ENCODE assay signal across 18 mouse cellular contexts in genomic region chr8:117718152-117718860, GRCm38 (mm10). TPM values are rescaled to one million over a fixed set of nuclear protein-coding genes. Genes with fewer than 3 reads are reported as not detected.
DNase-seq lines count a peak whose midpoint lies in the region; ATAC-seq and TF ChIP-seq lines count a peak whose summit lies in the region.
"Had no signal": no experiment of that assay in that cellular context is flagged by ENCODE, and none has a peak within 500 bp of the region (broad histone marks: within the 10 kb centered on the region; RNA-seq: fewer than 3 reads in every experiment).

No protein-coding gene starts in this region.

- intact Hi-C loops in left cerebral cortex, postnatal 25 days (cut with DNase I), result no loop called here
- intact Hi-C loops in left cerebral cortex, postnatal 10 days (cut with DNase I), result no loop called here

- no peak overlapping the region for H3K27ac ChIP-seq in midbrain, embryonic 11.5 days (ENCODE audit: low read depth, low read length)
- H3K27ac ChIP-seq in midbrain, embryonic 10.5 days (replicated peaks), result no peak overlapping the region
- H3K27ac ChIP-seq in liver, embryonic 15.5 days (replicated peaks), result peak overlapping the region; percentile 57
- H3K27ac ChIP-seq in cerebellum, adult 2 months (ENCODE audit: insufficient read depth, low read length), result no peak overlapping the region
- H3K27ac ChIP-seq: hindbrain, embryonic 14.5 days had no signal

- no peaks in the 10 kb centered on the region for H3K9me3 ChIP-seq in midbrain, embryonic 11.5 days (ENCODE audit: control insufficient read depth, low read length)
- H3K9me3 ChIP-seq in midbrain, embryonic 10.5 days (replicated peaks), result no peaks in the 10 kb centered on the region; the same call in 1 of the 2 replicates
- H3K9me3 ChIP-seq in liver, embryonic 15.5 days (replicated peaks), result no peaks in the 10 kb centered on the region

- no peak for TF ChIP-seq POLR2A in cerebellum, adult 2 months (IDR thresholded peaks at IDR 0.05; ENCODE audit: borderline replicate concordance, insufficient read depth, low read length)

- no peak overlapping the region for H3K4me3 ChIP-seq in midbrain, embryonic 11.5 days (ENCODE audit: low read depth, low read length)
- H3K4me3 ChIP-seq in midbrain, embryonic 10.5 days, result no peak overlapping the region
- no peak overlapping the region for H3K4me3 ChIP-seq in liver, embryonic 15.5 days (replicated peaks)
- H3K4me3 ChIP-seq in cerebellum, adult 2 months (replicated peaks; ENCODE audit: insufficient read depth, low read depth, low read length), result no peak overlapping the region
- H3K4me3 ChIP-seq: myocyte had no signal

- H3K27me3 ChIP-seq in midbrain, embryonic 11.5 days (ENCODE audit: control insufficient read depth, insufficient read depth, low read length), result no peaks in the 10 kb centered on the region
- no peaks in the 10 kb centered on the region for H3K27me3 ChIP-seq in midbrain, embryonic 10.5 days (ENCODE audit: low read depth, poor library complexity, severe bottlenecking)
- H3K27me3 ChIP-seq in liver, embryonic 15.5 days, result no peaks in the 10 kb centered on the region
- H3K27me3 ChIP-seq in cerebellum, adult 2 months (ENCODE audit: control insufficient read depth, insufficient read depth, low read length), result no peaks in the 10 kb centered on the region
- H3K27me3 ChIP-seq: Patski had no signal

- WGBS in midbrain, embryonic 11.5 days, result 77% methylated on average over 14 of the region's 14 CpGs
- WGBS in midbrain, embryonic 10.5 days, result 81% methylated on average over 14 of the region's 14 CpGs
- 54% methylated on average over 14 of the region's 14 CpGs for WGBS in liver, embryonic 15.5 days (ENCODE audit: insufficient replicate concordance)
- 77% methylated on average over 14 of the region's 14 CpGs for WGBS in cerebellum, adult 2 months

- TF ChIP-seq CTCF in cerebellum, adult 2 months (IDR thresholded peaks at IDR 0.05; ENCODE audit: borderline replicate concordance, insufficient read depth, low read depth, low read length), result no peak

- peak; percentile 70 for DNase-seq in midbrain, embryonic 11.5 days (ENCODE audit: low spot score, missing footprints)
- no peak for DNase-seq in midbrain, embryonic 10.5 days (ENCODE audit: low spot score)
- DNase-seq in kidney, postnatal 14 days, result peak; percentile 59
- DNase-seq in cerebellum, adult 2 months, result no peak
- no peak for DNase-seq in left cerebral cortex, postnatal 25 days (ENCODE audit: low spot score in 2 of 2)
- DNase-seq in left cerebral cortex, postnatal 10 days (ENCODE audit: extremely low spot score in 1 of 2, low spot score in 2 of 2), result no peak
- DNase-seq in spleen, postnatal 14 days (ENCODE audit: low spot score in 2 of 2), result no peak
- DNase-seq: cerebellum, adult 18-20 months; embryo, embryonic 11 days; lung, adult 2 months; thymus, postnatal 25 days had no signal

- H3K9ac ChIP-seq in midbrain, embryonic 11.5 days (ENCODE audit: low read length), result no peak overlapping the region
- no peak overlapping the region for H3K9ac ChIP-seq in liver, embryonic 15.5 days
- H3K9ac ChIP-seq: hindbrain, embryonic 14.5 days had no signal

- no peak for ATAC-seq in midbrain, embryonic 11.5 days (ENCODE audit: low FRiP score)
- peak; percentile 81 for ATAC-seq in liver, embryonic 15.5 days (ENCODE audit: insufficient read depth)
- ATAC-seq: Patski had no signal

- no peak overlapping the region for H3K4me2 ChIP-seq in midbrain, embryonic 11.5 days
- no peak overlapping the region for H3K4me2 ChIP-seq in liver, embryonic 15.5 days
- H3K4me2 ChIP-seq: hindbrain, embryonic 14.5 days had no signal

- no peaks in the 10 kb centered on the region for H3K36me3 ChIP-seq in midbrain, embryonic 11.5 days (ENCODE audit: control insufficient read depth, insufficient read depth, low read length)
- no peaks in the 10 kb centered on the region for H3K36me3 ChIP-seq in midbrain, embryonic 10.5 days
- 0 out of 2 replicates have a peak, but pooled peaks cover 8% of the 10 kb centered on the region for H3K36me3 ChIP-seq in liver, embryonic 15.5 days (replicated peaks)

- no peaks in the 10 kb centered on the region for H3K4me1 ChIP-seq in midbrain, embryonic 11.5 days (ENCODE audit: control insufficient read depth, insufficient read depth, low read length)
- no peaks in the 10 kb centered on the region for H3K4me1 ChIP-seq in midbrain, embryonic 10.5 days
- peaks cover 3% of the 10 kb centered on the region; the same call in 1 of the 2 replicates for H3K4me1 ChIP-seq in liver, embryonic 15.5 days (replicated peaks)
- no peaks in the 10 kb centered on the region for H3K4me1 ChIP-seq in cerebellum, adult 2 months (ENCODE audit: control insufficient read depth, insufficient read depth, low read length)

RNA-seq across cellular contexts. Expression of gene Hsd17b2, which starts 16.6 kb away (rescaled TPM):
- polyA plus RNA-seq in midbrain, embryonic 11.5 days (2014; fragmentation: Nextera tagmentation; extraction: Ambion mirVana), result not detected in 2 replicates
- 0.17 TPM in 1 of 2 replicates, not detected in the other for polyA plus RNA-seq in midbrain, embryonic 10.5 days (2016; fragmentation: Nextera tagmentation; extraction: Ambion mirVana)
- 74.4 and 82.5 TPM in 2 replicates for polyA plus RNA-seq in liver, embryonic 15.5 days (2015; fragmentation: Nextera tagmentation; extraction: Ambion mirVana)
- polyA plus RNA-seq in cerebellum, adult 2 months (2012; rRNA removed), result 1.1 and 2.0 TPM in 2 replicates
- under 1 TPM in 1 of 2 experiments, not detected in 1; 0.55 TPM for total RNA-seq in left cerebral cortex, postnatal 25 days (2021)
- under 1 TPM in 1 of 2 experiments, not detected in 1; 0.56 TPM for total RNA-seq in left cerebral cortex, postnatal 10 days (2021)
- total RNA-seq: layer of hippocampus, adult 8-10 months; megakaryocyte-erythroid progenitor cell, adult 5-6 weeks had no signal
- polyA plus RNA-seq: heart, embryonic 14.5 days; myocyte had no signal

RNA-seq across cellular contexts. Expression of gene Sdr42e1, which starts 44.8 kb away (rescaled TPM):
- 0.11 and 0.52 TPM in 2 replicates for polyA plus RNA-seq in midbrain, embryonic 11.5 days (2014; fragmentation: Nextera tagmentation; extraction: Ambion mirVana)
- polyA plus RNA-seq in midbrain, embryonic 10.5 days (2016; fragmentation: Nextera tagmentation; extraction: Ambion mirVana), result 0.46 and 0.65 TPM in 2 replicates
- 2.0 and 3.4 TPM in 2 replicates for polyA plus RNA-seq in liver, embryonic 15.5 days (2015; fragmentation: Nextera tagmentation; extraction: Ambion mirVana)
- 5.8 and 6.0 TPM in 2 replicates for polyA plus RNA-seq in cerebellum, adult 2 months (2012; rRNA removed)
- total RNA-seq in left cerebral cortex, postnatal 25 days (2021), result 1 to 10 TPM; 4.8 to 5.2 TPM
- 1 to 10 TPM; 4.1 to 4.9 TPM for total RNA-seq in left cerebral cortex, postnatal 10 days (2021)

Comparison
In these comparisons a context has a peak if more than half of its experiments do, and no peak if none do; other contexts are left out.
1. DNase-seq: peak in midbrain, embryonic 11.5 days (single experiment) and kidney, postnatal 14 days (single experiment); none in midbrain, embryonic 10.5 days (single experiment), cerebellum, adult 2 months (0 of 2), left cerebral cortex, postnatal 25 days (0 of 2), left cerebral cortex, postnatal 10 days (0 of 2) and spleen, postnatal 14 days (0 of 2).
2. RNA of gene Hsd17b2, which starts 16.6 kb away (polyA plus RNA-seq): 74.4 to 82.5 TPM in liver, embryonic 15.5 days; 1.1 to 2.0 TPM in cerebellum, adult 2 months, 0.17 TPM in midbrain, embryonic 10.5 days and not detected in midbrain, embryonic 11.5 days; every median in the first group is over 10 times any median in the second.